Mouse (Mus musculus) layer of hippocampus, postnatal 25 days (tissue): ENCODE measurements around the gene Ccdc14. TPM values are rescaled to one million over a fixed set of nuclear protein-coding genes. Genes with fewer than 3 reads are reported as not detected.

ENCODE experiments used
- total RNA-seq, 2 experiments: library from RNA; stranded (reverse); gene quantifications; 2 replicates each; pipeline ENCODE4 v1.2.3; 2021

Ccdc14 gene
- total RNA-seq, 2 experiments from 2014 or later, result 2.0 to 2.5 TPM

Other genes starting within 250 kb of the Ccdc14 start
- 100 to 1,000 TPM; 456 to 578 TPM for gene Kalrn, start 117.1 kb upstream of the Ccdc14 start, total RNA-seq
- gene Ropn1, start 40.7 kb upstream of the Ccdc14 start, total RNA-seq, result not detected
- gene Mylk, start 54.6 kb downstream of the Ccdc14 start, total RNA-seq, result 10 to 100 TPM; 13.6 to 14.8 TPM